9 mouse cellular contexts compared by ENCODE assay signal in genomic region chr19:31971405-31971804, GRCm38 (mm10).
"Had no signal": no experiment of that assay in that cellular context is flagged by ENCODE, and none has a peak within 500 bp of the region (broad histone marks: within the 10 kb centered on the region; RNA-seq: fewer than 3 reads in every experiment).

No protein-coding gene starts in this region.

- H3K9ac ChIP-seq: limb, embryonic 13.5 days; liver, embryonic 12.5 days; liver, embryonic 15.5 days; lung, embryonic 15.5 days; midbrain, embryonic 12.5 days; midbrain, embryonic 15.5 days; stomach, embryonic 15.5 days had no signal

- H3K36me3 ChIP-seq: limb, embryonic 10.5 days; limb, embryonic 13.5 days; liver, embryonic 12.5 days; liver, embryonic 15.5 days; lung, embryonic 15.5 days; midbrain, embryonic 12.5 days; midbrain, embryonic 15.5 days; stomach, embryonic 15.5 days had no signal

- H3K4me2 ChIP-seq: limb, embryonic 13.5 days; liver, embryonic 12.5 days; liver, embryonic 15.5 days; lung, embryonic 15.5 days; midbrain, embryonic 12.5 days; midbrain, embryonic 15.5 days; stomach, embryonic 15.5 days had no signal

- H3K27ac ChIP-seq: limb, embryonic 10.5 days; limb, embryonic 13.5 days; liver, embryonic 12.5 days; liver, embryonic 15.5 days; lung, embryonic 15.5 days; midbrain, embryonic 12.5 days; midbrain, embryonic 15.5 days; stomach, embryonic 15.5 days had no signal

- H3K4me3 ChIP-seq: limb, embryonic 10.5 days; limb, embryonic 13.5 days; liver, embryonic 12.5 days; liver, embryonic 15.5 days; lung, embryonic 15.5 days; midbrain, embryonic 12.5 days; midbrain, embryonic 15.5 days; myocyte; stomach, embryonic 15.5 days had no signal

- H3K9me3 ChIP-seq: limb, embryonic 10.5 days; limb, embryonic 13.5 days; liver, embryonic 12.5 days; liver, embryonic 15.5 days; lung, embryonic 15.5 days; midbrain, embryonic 12.5 days; midbrain, embryonic 15.5 days; stomach, embryonic 15.5 days had no signal

- ATAC-seq: liver, embryonic 12.5 days had no signal

- H3K4me1 ChIP-seq: limb, embryonic 10.5 days; limb, embryonic 13.5 days; liver, embryonic 12.5 days; liver, embryonic 15.5 days; lung, embryonic 15.5 days; midbrain, embryonic 12.5 days; midbrain, embryonic 15.5 days; stomach, embryonic 15.5 days had no signal

- H3K27me3 ChIP-seq: liver, embryonic 12.5 days; liver, embryonic 15.5 days; midbrain, embryonic 12.5 days; midbrain, embryonic 15.5 days; stomach, embryonic 15.5 days had no signal
